Mouse (Mus musculus): ENCODE results near the gene Rassf3.

The Rassf3 gene

GRCm38 (mm10) chr10:121461404-121462161, 14.6 kb downstream of the Rassf3 start:
- DNase-seq = peak; percentile 51 to 53

- no peak for DNase-seq
These were observed 16.9 kb downstream of the Rassf3 start for GRCm38 (mm10) chr10:121459124-121459853.

GRCm38 (mm10) chr10:121458408-121458807, 17.7 kb downstream of the Rassf3 start:
- no peak for DNase-seq

GRCm38 (mm10) chr10:121457381-121457780, 18.8 kb downstream of the Rassf3 start:
- peak in 1 of 2 experiments; percentile 36 for DNase-seq

- no peak for DNase-seq
These were observed 20.6 kb downstream of the Rassf3 start for GRCm38 (mm10) chr10:121455517-121455916.

GRCm38 (mm10) chr10:121454708-121455475, 21.3 kb downstream of the Rassf3 start:
- no peak for DNase-seq

GRCm38 (mm10) chr10:121454033-121454432, 22.1 kb downstream of the Rassf3 start:
- DNase-seq = no peak

- no peak for DNase-seq
These were observed 30.3 kb downstream of the Rassf3 start for GRCm38 (mm10) chr10:121445808-121446207.

- DNase-seq = no peak
These were observed 31.9 kb downstream of the Rassf3 start for GRCm38 (mm10) chr10:121444198-121444597.

GRCm38 (mm10) chr10:121443791-121444190, 32.4 kb downstream of the Rassf3 start:
- no peak for DNase-seq

GRCm38 (mm10) chr10:121439310-121439731, 36.8 kb downstream of the Rassf3 start:
- no peak for DNase-seq

GRCm38 (mm10) chr10:121438109-121438508, 38.0 kb downstream of the Rassf3 start:
- no peak for DNase-seq

- no peak for DNase-seq
These were observed 39.5 kb downstream of the Rassf3 start for GRCm38 (mm10) chr10:121436693-121437092.

- no peak for DNase-seq
These were observed 39.9 kb downstream of the Rassf3 start for GRCm38 (mm10) chr10:121436258-121436645.

GRCm38 (mm10) chr10:121435546-121436257, 40.4 kb downstream of the Rassf3 start:
- DNase-seq = peak; percentile 62

- no peak for DNase-seq
These were observed 41.6 kb downstream of the Rassf3 start for GRCm38 (mm10) chr10:121434441-121435103.

- no peak for DNase-seq
These were observed 43.4 kb downstream of the Rassf3 start for GRCm38 (mm10) chr10:121432635-121433280.

GRCm38 (mm10) chr10:121432041-121432634, 44.0 kb downstream of the Rassf3 start:
- DNase-seq = no peak

- no peak for DNase-seq
These were observed 45.2 kb downstream of the Rassf3 start for GRCm38 (mm10) chr10:121430764-121431540.

GRCm38 (mm10) chr10:121429981-121430682, 46.0 kb downstream of the Rassf3 start:
- no peak for DNase-seq

All from kidney, adult 8-10 months (tissue).